Mouse (Mus musculus) frontal cortex, adult 2 months (tissue): ENCODE results near the gene Alox5. TPM values are rescaled to one million over a fixed set of nuclear protein-coding genes. Genes with fewer than 3 reads are reported as not detected.
"Not testable (repeated sequence)": the region's sequence is repeated elsewhere in the genome, so short reads cannot be mapped to it uniquely, and the experiment has no call there.

Experiments
- DNase-seq, 2 experiments: peaks; one replicate each; pipeline ENCODE4 v3.0.0; 2022; ENCODE audit warnings: low spot score in 1 of 2; ENCODE audit errors: extremely low spot score in 1 of 2
- polyA plus RNA-seq: library from polyadenylated mRNA; depleted of rRNA; stranded (reverse); fragments of >200 nt; gene quantifications from 2 replicates; pipeline ENCODE4 v1.2.3, GENCODE M21; 2012; rRNA removed

The Alox5 gene
- 0.74 and 1.4 TPM in 2 replicates for polyA plus RNA-seq

- DNase-seq = peak in 1 of 2 experiments; percentile 1
Observed at GRCm38 (mm10) chr6:116460544-116461283, at the start of gene Alox5. Gene Alox5, minus strand, starts transcription at chr6:116461178.

GRCm38 (mm10) chr6:116506302-116507003, 45.5 kb upstream of the Alox5 start, which contains the start of gene Olfr212:
Gene Olfr212, plus strand, starts transcription at chr6:116506516.
- DNase-seq = not testable (repeated sequence)

- DNase-seq = no peak
Observed at GRCm38 (mm10) chr6:116495960-116496359, 35.0 kb upstream of the Alox5 start.

- DNase-seq = no peak
Observed at GRCm38 (mm10) chr6:116493742-116494141, 32.8 kb upstream of the Alox5 start.

- DNase-seq = no peak
Observed at GRCm38 (mm10) chr6:116488791-116489190, 27.8 kb upstream of the Alox5 start, which contains the start of gene Olfr211. Gene Olfr211, plus strand, starts transcription at chr6:116489091.

- no peak for DNase-seq
Observed at GRCm38 (mm10) chr6:116486833-116487232, 25.9 kb upstream of the Alox5 start.

- DNase-seq = no peak
Observed at GRCm38 (mm10) chr6:116485081-116485480, 24.1 kb upstream of the Alox5 start.

- DNase-seq = peak in 1 of 2 experiments; percentile 19
Observed at GRCm38 (mm10) chr6:116468081-116468480, 7.1 kb upstream of the Alox5 start.

- no peak for DNase-seq
Observed at GRCm38 (mm10) chr6:116459232-116459631, 1.7 kb downstream of the Alox5 start.

- no peak for DNase-seq
Observed at GRCm38 (mm10) chr6:116458728-116459127, 2.2 kb downstream of the Alox5 start.

GRCm38 (mm10) chr6:116456482-116456881, 4.5 kb downstream of the Alox5 start:
- DNase-seq = no peak

GRCm38 (mm10) chr6:116455781-116456180, 5.2 kb downstream of the Alox5 start:
- DNase-seq = peak in 1 of 2 experiments; percentile 3

- DNase-seq = no peak
Observed at GRCm38 (mm10) chr6:116440849-116441248, 20.1 kb downstream of the Alox5 start.

- DNase-seq = no peak
Observed at GRCm38 (mm10) chr6:116440447-116440846, 20.5 kb downstream of the Alox5 start.

- no peak for DNase-seq
Observed at GRCm38 (mm10) chr6:116439531-116439930, 21.4 kb downstream of the Alox5 start.

- DNase-seq = no peak
Observed at GRCm38 (mm10) chr6:116438864-116439263, 22.1 kb downstream of the Alox5 start.

GRCm38 (mm10) chr6:116428282-116428681, 32.7 kb downstream of the Alox5 start:
- no peak for DNase-seq

GRCm38 (mm10) chr6:116427552-116427951, 33.4 kb downstream of the Alox5 start:
- DNase-seq = no peak

- DNase-seq = peak in 1 of 2 experiments; percentile 68
Observed at GRCm38 (mm10) chr6:116423664-116424063, 37.3 kb downstream of the Alox5 start.

GRCm38 (mm10) chr6:116422991-116423390, 38.0 kb downstream of the Alox5 start:
- DNase-seq = no peak

- no peak for DNase-seq
Observed at GRCm38 (mm10) chr6:116420271-116420670, 40.7 kb downstream of the Alox5 start.

- no peak for DNase-seq
Observed at GRCm38 (mm10) chr6:116419699-116420098, 41.3 kb downstream of the Alox5 start.
